Mouse (Mus musculus) adrenal gland, postnatal 25 days (tissue): ENCODE measurements at regions not wholly inside any gene's neighbourhood (a gene's known extent, or its start where the extent isn't known, plus 50 kb on each side); places are given as distances from the start of the nearest gene placed in this dataset.

ENCODE experiments used
- DNase-seq: peaks from one replicate; pipeline ENCODE4 v3.0.0; 2021; ENCODE audit warnings: mixed read lengths

GRCm38 (mm10) chr10:38269136-38269535 lies 552.4 kb downstream of the Rfpl4b start:
- DNase-seq, result peak; percentile 5

- no peak for DNase-seq
These were observed 556.0 kb downstream of the Rfpl4b start for GRCm38 (mm10) chr10:38265564-38265963.

- no peak for DNase-seq
These were observed 574.8 kb downstream of the Rfpl4b start for GRCm38 (mm10) chr10:38246821-38247220.
